Mouse (Mus musculus) neural tube, embryonic 11.5 days (tissue): ENCODE results near the gene Fdxr. TPM values are rescaled to one million over a fixed set of nuclear protein-coding genes. Genes with fewer than 3 reads are reported as not detected.
A peak's percentile ranks its signal among the peaks of the same experiment; 100 is the strongest.

Experiments used
- ATAC-seq: fragments of 200-750 bp; cut with Nextera tagmentation; 2 replicates; pipeline ENCODE4 v1.8.0; 2017; ENCODE audit warnings: moderate number of reproducible peaks, mild to moderate bottlenecking, moderate TSS enrichment, moderate library complexity; ENCODE audit not compliant: insufficient read depth, low FRiP score, low TSS enrichment
- DNase-seq: peaks from one replicate; pipeline ENCODE4 v3.0.0-alpha.2; 2015; ENCODE audit warnings: low spot score
- H3K27ac ChIP-seq: fragments of 300-500 bp; sonication (generic); 2 replicates; pipeline ENCODE4 v1.5.1; 2014; ENCODE audit warnings: low read depth, mild to moderate bottlenecking, low read length
- H3K27me3 ChIP-seq: fragments of 300-500 bp; sonication (generic); 2 replicates; pipeline ENCODE4 v1.6.1; 2014; ENCODE audit warnings: mild to moderate bottlenecking, low read length, mixed read lengths; ENCODE audit not compliant: control insufficient read depth, insufficient read depth
- H3K36me3 ChIP-seq: fragments of 300-500 bp; sonication (generic); 2 replicates; pipeline ENCODE4 v1.6.1; 2014; ENCODE audit warnings: mild to moderate bottlenecking, low read length, moderate library complexity, mixed read lengths; ENCODE audit not compliant: control insufficient read depth, insufficient read depth
- H3K4me1 ChIP-seq: fragments of 300-500 bp; sonication (generic); 2 replicates; pipeline ENCODE4 v1.6.1; 2014; ENCODE audit warnings: low read length, mixed read lengths; ENCODE audit not compliant: control insufficient read depth, insufficient read depth
- H3K4me2 ChIP-seq: fragments of 300-500 bp; sonication (generic); 2 replicates; pipeline ENCODE4 v1.6.1; 2014; ENCODE audit warnings: low read depth, mild to moderate bottlenecking, moderate library complexity
- H3K4me3 ChIP-seq: fragments of 300-500 bp; sonication (generic); 2 replicates; pipeline ENCODE4 v1.5.1; 2014; ENCODE audit warnings: low read depth, low read length
- H3K9ac ChIP-seq: fragments of 300-500 bp; sonication (generic); 2 replicates; pipeline ENCODE4 v1.6.1; 2014; ENCODE audit warnings: mild to moderate bottlenecking, low read length
- H3K9me3 ChIP-seq: fragments of 300-500 bp; sonication (generic); 2 replicates; pipeline ENCODE4 v1.6.1; 2016; ENCODE audit warnings: low read length; ENCODE audit not compliant: control insufficient read depth
- WGBS: fragments of 180-500 bp; shearing (Covaris S2); extraction: QIAGEN DNeasy Blood & Tissue Kit; methylation state at CpG from one replicate; pipeline ENCODE4 v1.1.7; 2014; 5-methylcytosine and 5-hydroxymethylcytosine counted together
- polyA plus RNA-seq: library from polyadenylated mRNA; unstranded; fragments of >200 nt; fragmentation: Nextera tagmentation; extraction: Ambion mirVana; gene quantifications from 2 replicates; pipeline ENCODE4 v1.2.1, GENCODE M21; 2014

Fdxr gene
- polyA plus RNA-seq, 1 experiment from 2014 or later = 15.1 TPM

- Histone ChIP-seq H3K27me3 (no peaks in the 10 kb centered on the region), H3K4me1 (no peaks in the 10 kb centered on the region), H3K9ac (no peak within 1 kb of the TSS), H3K27ac (no peak within 1 kb of the TSS), H3K4me2 (no peak within 1 kb of the TSS), H3K9me3 (no peaks in the 10 kb centered on the region), H3K4me3 (no peak within 1 kb of the TSS), H3K36me3 (no peaks in the 10 kb centered on the region)
- 14% methylated on average over 8 of the region's 8 CpGs for WGBS
- DNase-seq (no peak), ATAC-seq (no peak)
These were observed 30.0 kb upstream of the Fdxr start, which contains the start of gene Otop2 for GRCm38 (mm10) chr11:115306863-115307262. Otop2 (plus strand) TSS chr11:115307163.

GRCm38 (mm10) chr11:115303167-115303566, 26.3 kb upstream of the Fdxr start:
- H3K4me2 ChIP-seq = no peak overlapping the region
- H3K9me3 ChIP-seq = no peaks in the 10 kb centered on the region
- no peak overlapping the region for H3K4me3 ChIP-seq
- H3K4me1 ChIP-seq = no peaks in the 10 kb centered on the region
- 81% methylated on average over 8 of the region's 8 CpGs for WGBS
- no peak overlapping the region for H3K9ac ChIP-seq
- no peaks in the 10 kb centered on the region for H3K36me3 ChIP-seq
- no peak for DNase-seq
- H3K27me3 ChIP-seq = no peaks in the 10 kb centered on the region; the same call in 1 of the 2 replicates
- no peak overlapping the region for H3K27ac ChIP-seq
- ATAC-seq = no peak

GRCm38 (mm10) chr11:115301351-115301750, 24.5 kb upstream of the Fdxr start:
- H3K36me3 ChIP-seq = no peaks in the 10 kb centered on the region
- no peak overlapping the region for H3K27ac ChIP-seq
- WGBS = 85% methylated on average over 2 of the region's 2 CpGs
- H3K4me1 ChIP-seq = peaks cover 3% of the 10 kb centered on the region; the same call in 1 of the 2 replicates
- no peaks in the 10 kb centered on the region for H3K9me3 ChIP-seq
- DNase-seq (no peak), ATAC-seq (no peak)
- H3K4me3 ChIP-seq = no peak overlapping the region
- no peak overlapping the region for H3K9ac ChIP-seq
- H3K4me2 ChIP-seq = no peak overlapping the region
- peaks cover 5% of the 10 kb centered on the region; the same call in 1 of the 2 replicates for H3K27me3 ChIP-seq

- no peak overlapping the region for H3K27ac ChIP-seq
- no peaks in the 10 kb centered on the region for H3K9me3 ChIP-seq
- H3K4me3 ChIP-seq = no peak overlapping the region
- 87% methylated on average over 4 of the region's 4 CpGs for WGBS
- DNase-seq (no peak), ATAC-seq (no peak)
- H3K4me1 ChIP-seq = peaks cover 3% of the 10 kb centered on the region; the same call in 1 of the 2 replicates
- no peak overlapping the region for H3K9ac ChIP-seq
- H3K27me3 ChIP-seq = peaks cover 5% of the 10 kb centered on the region; the same call in 1 of the 2 replicates
- H3K4me2 ChIP-seq = no peak overlapping the region
- H3K36me3 ChIP-seq = no peaks in the 10 kb centered on the region
These were observed 23.9 kb upstream of the Fdxr start for GRCm38 (mm10) chr11:115300745-115301144.

- H3K4me1 ChIP-seq = peaks cover 3% of the 10 kb centered on the region; the same call in 1 of the 2 replicates
- no peak overlapping the region for H3K27ac ChIP-seq
- H3K9ac ChIP-seq = no peak overlapping the region
- WGBS = 64% methylated on average over 8 of the region's 8 CpGs
- H3K27me3 ChIP-seq = peaks cover 5% of the 10 kb centered on the region; the same call in 1 of the 2 replicates
- no peaks in the 10 kb centered on the region for H3K9me3 ChIP-seq
- no peak for ATAC-seq
- no peaks in the 10 kb centered on the region for H3K36me3 ChIP-seq
- DNase-seq = no peak
- no peak overlapping the region for H3K4me3 ChIP-seq
- H3K4me2 ChIP-seq = no peak overlapping the region
These were observed 21.3 kb upstream of the Fdxr start for GRCm38 (mm10) chr11:115298160-115298559.

GRCm38 (mm10) chr11:115297214-115297826, 20.5 kb upstream of the Fdxr start, which contains the start of gene Fads6:
Fads6 (minus strand) TSS chr11:115297663.
- peak within 1 kb of the TSS; percentile 73 for H3K4me2 ChIP-seq
- DNase-seq (peak; percentile 62), ATAC-seq (0 out of 2 replicates have a peak, but pooled peaks have one; percentile 20)
- H3K27ac ChIP-seq = no peak within 1 kb of the TSS
- peaks cover 5% of the 10 kb centered on the region; the same call in 1 of the 2 replicates for H3K27me3 ChIP-seq
- H3K4me1 ChIP-seq = peaks cover 3% of the 10 kb centered on the region; the same call in 1 of the 2 replicates
- under 1% methylated on average over 44 of the region's 44 CpGs for WGBS
- H3K4me3 ChIP-seq = peak within 1 kb of the TSS; percentile 41
- H3K9ac ChIP-seq = peak within 1 kb of the TSS; percentile 55
- no peaks in the 10 kb centered on the region for H3K36me3 ChIP-seq
- no peaks in the 10 kb centered on the region for H3K9me3 ChIP-seq

GRCm38 (mm10) chr11:115296471-115297210, 19.8 kb upstream of the Fdxr start:
- Histone ChIP-seq H3K9ac (peak overlapping the region; percentile 55; the same call in 1 of the 2 replicates), H3K4me2 (peak overlapping the region; percentile 73), H3K9me3 (no peaks in the 10 kb centered on the region), H3K4me1 (peaks cover 3% of the 10 kb centered on the region; the same call in 1 of the 2 replicates), H3K27ac (no peak overlapping the region), H3K27me3 (peaks cover 5% of the 10 kb centered on the region; the same call in 1 of the 2 replicates), H3K4me3 (peak overlapping the region; percentile 41), H3K36me3 (no peaks in the 10 kb centered on the region)
- DNase-seq (no peak), ATAC-seq (no peak)
- WGBS = 60% methylated on average over 21 of the region's 21 CpGs

- Histone ChIP-seq H3K27ac (no peak overlapping the region), H3K4me2 (no peak overlapping the region), H3K9me3 (no peaks in the 10 kb centered on the region), H3K4me3 (no peak overlapping the region), H3K27me3 (peaks cover 5% of the 10 kb centered on the region; the same call in 1 of the 2 replicates), H3K9ac (no peak overlapping the region), H3K4me1 (peaks cover 3% of the 10 kb centered on the region; the same call in 1 of the 2 replicates), H3K36me3 (no peaks in the 10 kb centered on the region)
- no peak for ATAC-seq
- 90% methylated on average over 11 of the region's 11 CpGs for WGBS
- DNase-seq = no peak
These were observed 19.1 kb upstream of the Fdxr start for GRCm38 (mm10) chr11:115295939-115296338.
